Mouse (Mus musculus) fat pad, adult 2 months (tissue): ENCODE data around the gene Patj.

ENCODE experiments used
- DNase-seq: peaks from one replicate; pipeline ENCODE4 v3.0.0-alpha.2; 2011; ENCODE audit warnings: low read depth, low spot score; ENCODE audit errors: extremely low read depth

Gene Patj

GRCm38 (mm10) chr4:98508471-98509271, 113.1 kb downstream of the Patj start:
- peak; percentile 92 for DNase-seq

GRCm38 (mm10) chr4:98509939-98510338, 114.4 kb downstream of the Patj start:
- no peak for DNase-seq

- peak; percentile 62 for DNase-seq
Measured at GRCm38 (mm10) chr4:98511296-98511695, 115.7 kb downstream of the Patj start.

- no peak for DNase-seq
Measured at GRCm38 (mm10) chr4:98511964-98512743, 116.6 kb downstream of the Patj start.

- no peak for DNase-seq
Measured at GRCm38 (mm10) chr4:98520492-98520891, 124.9 kb downstream of the Patj start.

GRCm38 (mm10) chr4:98524525-98524924, 128.9 kb downstream of the Patj start:
- no peak for DNase-seq

GRCm38 (mm10) chr4:98535446-98535845, 139.9 kb downstream of the Patj start:
- DNase-seq: no peak

- DNase-seq: no peak
Measured at GRCm38 (mm10) chr4:98541591-98541990, 146.0 kb downstream of the Patj start.

- no peak for DNase-seq
Measured at GRCm38 (mm10) chr4:98543001-98543400, 147.4 kb downstream of the Patj start.

GRCm38 (mm10) chr4:98545376-98545775, 149.8 kb downstream of the Patj start:
- no peak for DNase-seq

GRCm38 (mm10) chr4:98546456-98547176, 151.0 kb downstream of the Patj start:
- no peak for DNase-seq

- DNase-seq: no peak
Measured at GRCm38 (mm10) chr4:98549491-98549890, 153.9 kb downstream of the Patj start.

GRCm38 (mm10) chr4:98550116-98550515, 154.5 kb downstream of the Patj start:
- no peak for DNase-seq

- no peak for DNase-seq
Measured at GRCm38 (mm10) chr4:98555666-98556065, 160.1 kb downstream of the Patj start.

- DNase-seq: no peak
Measured at GRCm38 (mm10) chr4:98556449-98556848, 160.9 kb downstream of the Patj start.

- DNase-seq: no peak
Measured at GRCm38 (mm10) chr4:98557192-98557591, 161.6 kb downstream of the Patj start.

GRCm38 (mm10) chr4:98560196-98560830, 164.7 kb downstream of the Patj start:
- DNase-seq: no peak

- DNase-seq: no peak
Measured at GRCm38 (mm10) chr4:98563082-98563481, 167.5 kb downstream of the Patj start.

GRCm38 (mm10) chr4:98563506-98564195, 168.1 kb downstream of the Patj start:
- DNase-seq: no peak

- DNase-seq: no peak
Measured at GRCm38 (mm10) chr4:98564196-98564865, 168.7 kb downstream of the Patj start.
